ENCODE assay signal across 11 mouse cellular contexts in genomic region chr3:122243416-122244167, GRCm38 (mm10). TPM values are rescaled to one million over a fixed set of nuclear protein-coding genes. Genes with fewer than 3 reads are reported as not detected.
DNase-seq lines count a peak whose midpoint lies in the region; ATAC-seq lines count a peak whose summit lies in the region.
"Had no signal": no experiment of that assay in that cellular context is flagged by ENCODE, and none has a peak within 500 bp of the region (broad histone marks: within the 10 kb centered on the region; RNA-seq: fewer than 3 reads in every experiment).

No protein-coding gene starts in this region.

- no peak overlapping the region for H3K4me3 ChIP-seq in kidney, embryonic 15.5 days (replicated peaks)
- H3K4me3 ChIP-seq in intestine, embryonic 16.5 days (ENCODE audit: low read length): no peak overlapping the region
- H3K4me3 ChIP-seq: hindbrain, embryonic 15.5 days had no signal

- no peak for ATAC-seq in kidney, embryonic 15.5 days (replicated peaks; ENCODE audit: low FRiP score)
- peak; percentile 16; the same call in 1 of the 2 replicates for ATAC-seq in common myeloid progenitor, adult 5-6 weeks (replicated peaks; ENCODE audit: low read depth, poor library complexity, severe bottlenecking)
- 0 out of 2 replicates have a peak, but pooled peaks have one; percentile 17 for ATAC-seq in megakaryocyte, adult 5-6 weeks (ENCODE audit: poor library complexity, severe bottlenecking)
- no peak for ATAC-seq in frontal cortex, adult (ENCODE audit: low TSS enrichment)
- ATAC-seq in intestine, embryonic 16.5 days: no peak

- peaks cover 24% of the 10 kb centered on the region for H3K4me1 ChIP-seq in kidney, embryonic 15.5 days
- peaks cover 20% of the 10 kb centered on the region for H3K4me1 ChIP-seq in intestine, embryonic 16.5 days (ENCODE audit: control insufficient read depth, insufficient read depth, low read length)

- no peak overlapping the region for H3K4me2 ChIP-seq in kidney, embryonic 15.5 days
- no peak overlapping the region for H3K4me2 ChIP-seq in intestine, embryonic 16.5 days (ENCODE audit: low read depth, low read length)
- H3K4me2 ChIP-seq: hindbrain, embryonic 15.5 days had no signal

- DNase-seq in kidney, postnatal 25 days: no peak
- DNase-seq in R1 (ENCODE audit: low read depth, low spot score): peak; percentile 90
- DNase-seq in adrenal gland, adult 18-20 months (ENCODE audit: low spot score in 2 of 2): no peak
- DNase-seq: cerebellum, postnatal 10 days; retina, postnatal 1 day had no signal

- no peaks in the 10 kb centered on the region for H3K36me3 ChIP-seq in kidney, embryonic 15.5 days
- H3K36me3 ChIP-seq in intestine, embryonic 16.5 days (ENCODE audit: control insufficient read depth, insufficient read depth, low read length): no peaks in the 10 kb centered on the region
- H3K36me3 ChIP-seq: hindbrain, embryonic 15.5 days had no signal

- WGBS in kidney, embryonic 15.5 days: 49% methylated on average over 14 of the region's 14 CpGs
- WGBS in intestine, embryonic 16.5 days: 55% methylated on average over 14 of the region's 14 CpGs

- no peak overlapping the region for H3K9ac ChIP-seq in kidney, embryonic 15.5 days
- no peak overlapping the region for H3K9ac ChIP-seq in intestine, embryonic 16.5 days (ENCODE audit: low read depth, low read length)
- H3K9ac ChIP-seq: hindbrain, embryonic 15.5 days had no signal

- H3K27ac ChIP-seq in kidney, embryonic 15.5 days: 0 out of 2 replicates have a peak overlapping the region, but pooled peaks have one; percentile 54
- no peak overlapping the region for H3K27ac ChIP-seq in intestine, embryonic 16.5 days (ENCODE audit: low read length)
- H3K27ac ChIP-seq: hindbrain, embryonic 15.5 days had no signal

- no peaks in the 10 kb centered on the region for H3K9me3 ChIP-seq in kidney, embryonic 15.5 days (replicated peaks)
- no peaks in the 10 kb centered on the region for H3K9me3 ChIP-seq in intestine, embryonic 16.5 days (ENCODE audit: control insufficient read depth, low read length)
- H3K9me3 ChIP-seq: hindbrain, embryonic 15.5 days had no signal

- H3K27me3 ChIP-seq in kidney, embryonic 15.5 days: no peaks in the 10 kb centered on the region
- H3K27me3 ChIP-seq in intestine, embryonic 16.5 days (replicated peaks; ENCODE audit: control insufficient read depth, insufficient read depth, low read length): no peaks in the 10 kb centered on the region
- H3K27me3 ChIP-seq: hindbrain, embryonic 15.5 days had no signal

RNA-seq across cellular contexts. Expression of gene Gclm, which starts 1.8 kb away (rescaled TPM):
- 91.8 and 102 TPM in 2 replicates for polyA plus RNA-seq in kidney, embryonic 15.5 days (2015; fragmentation: Nextera tagmentation; extraction: Ambion mirVana)
- total RNA-seq in common myeloid progenitor, adult 5-6 weeks (2017): 94.7 and 97.4 TPM in 2 replicates
- total RNA-seq in megakaryocyte, adult 5-6 weeks (2015): 59.2 and 67.7 TPM in 2 replicates
- total RNA-seq in megakaryocyte, adult 5-6 weeks (2017): 20.2 and 28.8 TPM in 2 replicates
- 100 to 1,000 TPM in 1 of 2 experiments, 10 to 100 TPM in 1; 82.6 to 110 TPM for total RNA-seq in adrenal gland, adult 18-20 months (2021)
- 84.7 and 122 TPM in 2 replicates for polyA plus RNA-seq in intestine, embryonic 16.5 days (2015; fragmentation: Nextera tagmentation; extraction: Ambion mirVana)

RNA-seq across cellular contexts. Expression of gene Dnttip2, which starts 30.6 kb away (rescaled TPM):
- 73.3 and 82.0 TPM in 2 replicates for polyA plus RNA-seq in kidney, embryonic 15.5 days (2015; fragmentation: Nextera tagmentation; extraction: Ambion mirVana)
- total RNA-seq in common myeloid progenitor, adult 5-6 weeks (2017): 169 and 179 TPM in 2 replicates
- total RNA-seq in megakaryocyte, adult 5-6 weeks (2015): 65.3 and 76.9 TPM in 2 replicates
- total RNA-seq in megakaryocyte, adult 5-6 weeks (2017): 81.9 and 94.7 TPM in 2 replicates
- total RNA-seq in adrenal gland, adult 18-20 months (2021): 10 to 100 TPM; 43.6 to 44.9 TPM
- polyA plus RNA-seq in intestine, embryonic 16.5 days (2015; fragmentation: Nextera tagmentation; extraction: Ambion mirVana): 62.6 and 69.2 TPM in 2 replicates

RNA-seq across cellular contexts. Expression of gene Bcar3, which starts 50.3 kb away (rescaled TPM):
- polyA plus RNA-seq in kidney, embryonic 15.5 days (2015; fragmentation: Nextera tagmentation; extraction: Ambion mirVana): 13.8 and 15.5 TPM in 2 replicates
- total RNA-seq in common myeloid progenitor, adult 5-6 weeks (2017): 0.97 and 1.0 TPM in 2 replicates
- total RNA-seq in megakaryocyte, adult 5-6 weeks (2015): 0.46 and 1.2 TPM in 2 replicates
- total RNA-seq in megakaryocyte, adult 5-6 weeks (2017): 1.2 and 2.0 TPM in 2 replicates
- 10 to 100 TPM; 50.6 to 58.6 TPM for total RNA-seq in adrenal gland, adult 18-20 months (2021)
- polyA plus RNA-seq in intestine, embryonic 16.5 days (2015; fragmentation: Nextera tagmentation; extraction: Ambion mirVana): 23.7 and 27.2 TPM in 2 replicates

Comparison
In these comparisons a context has a peak if more than half of its experiments do, and no peak if none do; other contexts are left out.
1. ATAC-seq: peak in common myeloid progenitor, adult 5-6 weeks (single experiment) and megakaryocyte, adult 5-6 weeks (single experiment); none in kidney, embryonic 15.5 days (single experiment), frontal cortex, adult (single experiment) and intestine, embryonic 16.5 days (single experiment).
2. RNA of gene Bcar3, which starts 50.3 kb away (total RNA-seq): 50.6 to 58.6 TPM in adrenal gland, adult 18-20 months; 0.46 to 2.0 TPM in megakaryocyte, adult 5-6 weeks and 0.97 to 1.0 TPM in common myeloid progenitor, adult 5-6 weeks; every median in the first group is over 10 times any median in the second.